Mouse (Mus musculus): ENCODE data around the gene Tmem62.
A peak's percentile ranks its signal among the peaks of the same experiment; 100 is the strongest.
"Not testable (repeated sequence)": the region's sequence is repeated elsewhere in the genome, so short reads cannot be mapped to it uniquely, and the experiment has no call there.

The Tmem62 gene

GRCm38 (mm10) chr2:120976990-120977925 is at the start of gene Tmem62:
TSS of gene Tmem62 (plus strand) at chr2:120977017.
- peak; percentile 79 to 82 for DNase-seq

- DNase-seq, result no peak
Observed at GRCm38 (mm10) chr2:120933038-120933437, 43.8 kb upstream of the Tmem62 start.

- DNase-seq, result no peak
Observed at GRCm38 (mm10) chr2:120951208-120951607, 25.6 kb upstream of the Tmem62 start.

GRCm38 (mm10) chr2:120952176-120952938 is 24.5 kb upstream of the Tmem62 start:
- DNase-seq, result no peak

GRCm38 (mm10) chr2:120959363-120959762 is 17.5 kb upstream of the Tmem62 start:
- no peak for DNase-seq

- DNase-seq, result no peak
Observed at GRCm38 (mm10) chr2:120959827-120960226, 17.0 kb upstream of the Tmem62 start.

GRCm38 (mm10) chr2:120960261-120960660 is 16.6 kb upstream of the Tmem62 start:
- no peak for DNase-seq

GRCm38 (mm10) chr2:120963110-120963509 is 13.7 kb upstream of the Tmem62 start:
- DNase-seq, result no peak

GRCm38 (mm10) chr2:120965486-120965885 is 11.3 kb upstream of the Tmem62 start:
- DNase-seq, result no peak

- no peak for DNase-seq
Observed at GRCm38 (mm10) chr2:120970045-120970539, 6.7 kb upstream of the Tmem62 start.

- DNase-seq, result peak; percentile 89 to 90
Observed at GRCm38 (mm10) chr2:120970559-120971080, 6.2 kb upstream of the Tmem62 start, which contains the start of gene Ubr1. TSS of gene Ubr1 (minus strand) at chr2:120970715.

GRCm38 (mm10) chr2:120971766-120972165 is 5.1 kb upstream of the Tmem62 start:
- no peak for DNase-seq

GRCm38 (mm10) chr2:120972257-120972656 is 4.6 kb upstream of the Tmem62 start:
- not testable (repeated sequence) for DNase-seq

- DNase-seq, result no peak
Observed at GRCm38 (mm10) chr2:120972964-120973363, 3.9 kb upstream of the Tmem62 start.

GRCm38 (mm10) chr2:120976308-120976707 is 509 bp upstream of the Tmem62 start:
- peak; percentile 27 to 45 for DNase-seq

GRCm38 (mm10) chr2:120977926-120978692 is 1.3 kb downstream of the Tmem62 start:
- no peak for DNase-seq

GRCm38 (mm10) chr2:120978693-120979037 is 1.8 kb downstream of the Tmem62 start:
- DNase-seq, result peak; percentile 16 to 26

- DNase-seq, result no peak
Observed at GRCm38 (mm10) chr2:120979819-120980218, 3.0 kb downstream of the Tmem62 start.

GRCm38 (mm10) chr2:120980861-120981260 is 4.0 kb downstream of the Tmem62 start:
- no peak for DNase-seq

GRCm38 (mm10) chr2:120983611-120984010 is 6.8 kb downstream of the Tmem62 start:
- no peak for DNase-seq

GRCm38 (mm10) chr2:120985241-120985640 is 8.4 kb downstream of the Tmem62 start:
- DNase-seq, result peak; percentile 27 to 41

- DNase-seq, result no peak
Observed at GRCm38 (mm10) chr2:120991196-120991595, 14.4 kb downstream of the Tmem62 start.

Measured in B cell, adult 2 months (primary cell).